Mouse (Mus musculus): ENCODE data around the gene Rims3.

Gene Rims3

GRCm38 (mm10) chr4:120850946-120851345, 3.7 kb upstream of the Rims3 start:
- DNase-seq, result peak; percentile 98

GRCm38 (mm10) chr4:120855360-120856060, 894 bp downstream of the Rims3 start:
- DNase-seq, result peak; percentile 47 to 57

GRCm38 (mm10) chr4:120856376-120856775, 1.8 kb downstream of the Rims3 start:
- peak; percentile 57 to 62 for DNase-seq

GRCm38 (mm10) chr4:120859865-120860264, 5.2 kb downstream of the Rims3 start:
- peak in 1 of 2 experiments; percentile 11 for DNase-seq

- no peak for DNase-seq
Measured at GRCm38 (mm10) chr4:120866211-120866610, 11.6 kb downstream of the Rims3 start.

GRCm38 (mm10) chr4:120868246-120868645, 13.6 kb downstream of the Rims3 start:
- DNase-seq, result peak; percentile 63 to 74

- DNase-seq, result peak in 1 of 2 experiments; percentile 40
Measured at GRCm38 (mm10) chr4:120868988-120869387, 14.4 kb downstream of the Rims3 start.

GRCm38 (mm10) chr4:120870262-120870748, 15.7 kb downstream of the Rims3 start:
- peak in 1 of 2 experiments; percentile 34 for DNase-seq

GRCm38 (mm10) chr4:120875961-120876360, 21.3 kb downstream of the Rims3 start:
- peak; percentile 63 to 68 for DNase-seq

GRCm38 (mm10) chr4:120878728-120879127, 24.1 kb downstream of the Rims3 start:
- no peak for DNase-seq

- DNase-seq, result no peak
Measured at GRCm38 (mm10) chr4:120879386-120879785, 24.8 kb downstream of the Rims3 start.

- DNase-seq, result no peak
Measured at GRCm38 (mm10) chr4:120880731-120881432, 26.3 kb downstream of the Rims3 start.

GRCm38 (mm10) chr4:120882002-120882625, 27.5 kb downstream of the Rims3 start:
- DNase-seq, result no peak

GRCm38 (mm10) chr4:120885208-120886120, 30.8 kb downstream of the Rims3 start:
- no peak for DNase-seq

- no peak for DNase-seq
Measured at GRCm38 (mm10) chr4:120886131-120886530, 31.5 kb downstream of the Rims3 start.

- peak in 1 of 2 experiments; percentile 57 for DNase-seq
Measured at GRCm38 (mm10) chr4:120886811-120887210, 32.2 kb downstream of the Rims3 start.

GRCm38 (mm10) chr4:120887381-120888112, 32.9 kb downstream of the Rims3 start:
- peak; percentile 81 to 82 for DNase-seq

- peak; percentile 51 to 57 for DNase-seq
Measured at GRCm38 (mm10) chr4:120888884-120889283, 34.3 kb downstream of the Rims3 start.

GRCm38 (mm10) chr4:120890754-120891440, 36.3 kb downstream of the Rims3 start:
- DNase-seq, result peak; percentile 88 to 92

- no peak for DNase-seq
Measured at GRCm38 (mm10) chr4:120891960-120892359, 37.3 kb downstream of the Rims3 start.

GRCm38 (mm10) chr4:120892516-120892915, 37.9 kb downstream of the Rims3 start:
- no peak for DNase-seq
